Mouse (Mus musculus) B cell, adult (primary cell): ENCODE data around the gene Negr1. TPM values are rescaled to one million over a fixed set of nuclear protein-coding genes. Genes with fewer than 3 reads are reported as not detected.

Experiments used
- total RNA-seq: library from RNA; stranded (reverse); gene quantifications from 4 replicates; pipeline ENCODE4 v1.2.4, GENCODE M21; 2023; ENCODE audit not compliant: inconsistent age

The Negr1 gene
- total RNA-seq, result not detected in 4 replicates

DNA sequence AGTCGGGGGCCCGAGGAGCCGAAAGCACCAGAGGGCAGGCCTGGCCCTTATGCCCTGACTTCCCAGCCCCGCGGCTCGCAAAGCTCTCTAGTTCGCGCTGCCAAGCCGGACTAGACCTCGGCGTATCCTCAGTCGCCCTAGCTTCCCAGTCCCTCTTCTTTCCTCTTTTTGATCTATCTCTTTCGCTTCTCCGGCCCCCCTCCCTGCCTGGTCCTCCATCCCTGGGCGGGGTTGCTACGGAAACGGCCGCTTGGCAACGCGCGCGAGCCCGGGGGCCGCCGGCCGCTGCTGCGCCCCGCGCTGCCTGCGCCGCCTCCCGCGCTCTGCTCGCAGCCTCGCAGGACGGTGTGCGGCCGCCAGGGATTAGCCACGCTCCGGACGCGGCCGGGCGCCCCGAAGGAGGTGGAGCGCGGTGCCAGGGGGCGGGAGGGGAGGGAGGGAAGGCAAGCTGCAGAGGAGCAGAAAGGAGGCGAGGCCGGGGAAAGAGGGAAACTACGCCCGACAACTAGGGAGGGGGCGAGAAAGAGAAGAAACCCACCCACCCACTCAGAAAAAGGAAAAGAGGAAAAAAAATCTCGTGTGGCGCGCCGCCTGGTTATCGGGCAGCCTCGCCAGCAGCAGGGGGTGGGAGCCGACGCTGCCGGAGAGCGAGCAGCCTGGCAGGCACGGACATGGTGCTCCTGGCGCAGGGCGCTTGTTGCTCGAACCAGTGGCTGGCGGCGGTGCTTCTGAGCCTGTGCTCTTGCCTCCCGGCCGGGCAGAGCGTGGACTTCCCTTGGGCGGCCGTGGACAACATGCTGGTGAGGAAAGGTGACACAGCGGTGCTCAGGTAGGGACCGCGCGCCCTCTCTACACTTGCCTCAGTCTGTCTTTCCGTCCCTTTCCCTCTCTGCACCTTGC is at the start of gene Negr1:
Negr1 (plus strand) TSS at position 271 of the 900 bp plus-strand sequence.

